Mouse (Mus musculus) lung, postnatal 0 days (tissue): ENCODE measurements at regions not wholly inside any gene's neighbourhood (a gene's known extent, or its start where the extent isn't known, plus 50 kb on each side); places are given as distances from the start of the nearest gene placed in this dataset.
"Not testable (repeated sequence)": the region's sequence is repeated elsewhere in the genome, so short reads cannot be mapped to it uniquely, and the experiment has no call there.

Experiments
- CTCF ChIP-seq: IDR thresholded peaks from 2 replicates; pipeline ENCODE4 v1.5.1; 2016; ENCODE audit warnings: antibody characterized with exemption, mild to moderate bottlenecking
- EP300 ChIP-seq: IDR thresholded peaks from 2 replicates; pipeline ENCODE4 v1.6.1; 2016; ENCODE audit warnings: antibody characterized with exemption, mild to moderate bottlenecking, control low read depth

DNA sequence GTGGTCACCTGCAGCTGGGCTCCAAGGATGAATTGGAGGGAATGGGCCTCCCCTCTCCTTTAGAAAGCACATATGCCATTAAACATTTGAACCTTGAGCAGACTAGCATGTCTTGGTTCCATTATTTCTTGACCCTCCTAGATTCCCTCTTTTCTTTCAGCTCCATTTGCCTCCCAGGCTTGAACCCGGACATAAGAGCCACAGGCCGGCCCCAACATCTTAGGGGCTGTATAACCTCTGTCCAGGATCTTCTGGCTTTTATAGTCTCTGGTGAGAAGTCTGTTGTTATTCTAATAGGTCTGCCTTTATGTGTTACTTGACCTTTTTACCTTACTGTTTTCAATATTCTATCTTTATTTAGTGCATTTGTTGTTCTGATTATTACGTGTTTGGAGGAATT lies 203.3 kb upstream of the Cntn5 start:
- TF ChIP-seq CTCF, EP300: not testable (repeated sequence)
